Mouse (Mus musculus): ENCODE measurements at regions not wholly inside any gene's neighbourhood (a gene's known extent, or its start where the extent isn't known, plus 50 kb on each side); places are given as distances from the start of the nearest gene placed in this dataset.

- DNase-seq: no peak
These were observed 447.7 kb upstream of the Jag1 start for GRCm38 (mm10) chr2:137564064-137564624.

GRCm38 (mm10) chr2:137560366-137560765 is 443.9 kb upstream of the Jag1 start:
- no peak for DNase-seq

- no peak for DNase-seq
These were observed 437.4 kb upstream of the Jag1 start for GRCm38 (mm10) chr2:137553871-137554270.

- DNase-seq: no peak
These were observed 420.1 kb upstream of the Jag1 start for GRCm38 (mm10) chr2:137536581-137536980.

GRCm38 (mm10) chr2:137516271-137516670 is 399.8 kb upstream of the Jag1 start:
- no peak for DNase-seq

- DNase-seq: no peak
These were observed 398.6 kb upstream of the Jag1 start for GRCm38 (mm10) chr2:137515043-137515442.

GRCm38 (mm10) chr2:137513895-137514506 is 397.6 kb upstream of the Jag1 start:
- no peak for DNase-seq

GRCm38 (mm10) chr2:137510671-137511235 is 394.3 kb upstream of the Jag1 start:
- no peak for DNase-seq

- DNase-seq: no peak
These were observed 384.8 kb upstream of the Jag1 start for GRCm38 (mm10) chr2:137501236-137501635.

- DNase-seq: no peak
These were observed 381.2 kb upstream of the Jag1 start for GRCm38 (mm10) chr2:137497616-137498015.

- DNase-seq: no peak
These were observed 377.2 kb upstream of the Jag1 start for GRCm38 (mm10) chr2:137493600-137493999.

- no peak for DNase-seq
These were observed 372.8 kb upstream of the Jag1 start for GRCm38 (mm10) chr2:137489181-137489682.

- no peak for DNase-seq
These were observed 352.3 kb upstream of the Jag1 start for GRCm38 (mm10) chr2:137468769-137469168.

- DNase-seq: no peak
These were observed 340.8 kb upstream of the Jag1 start for GRCm38 (mm10) chr2:137457061-137457753.

GRCm38 (mm10) chr2:137456436-137456835 is 340.0 kb upstream of the Jag1 start:
- DNase-seq: no peak

- DNase-seq: no peak
These were observed 330.5 kb upstream of the Jag1 start for GRCm38 (mm10) chr2:137446919-137447318.

GRCm38 (mm10) chr2:137437741-137438140 is 321.3 kb upstream of the Jag1 start:
- no peak for DNase-seq

- DNase-seq: no peak
These were observed 319.7 kb upstream of the Jag1 start for GRCm38 (mm10) chr2:137436161-137436560.

GRCm38 (mm10) chr2:137422656-137423055 is 306.2 kb upstream of the Jag1 start:
- DNase-seq: no peak

- DNase-seq: no peak
These were observed 303.2 kb upstream of the Jag1 start for GRCm38 (mm10) chr2:137419678-137420077.

GRCm38 (mm10) chr2:137417691-137418090 is 301.2 kb upstream of the Jag1 start:
- no peak for DNase-seq

- DNase-seq: no peak
These were observed 297.0 kb upstream of the Jag1 start for GRCm38 (mm10) chr2:137413432-137413831.

GRCm38 (mm10) chr2:137409611-137410010 is 293.2 kb upstream of the Jag1 start:
- DNase-seq: no peak

- no peak for DNase-seq
These were observed 291.9 kb upstream of the Jag1 start for GRCm38 (mm10) chr2:137408294-137408693.

Measured in right cerebral cortex, postnatal 4 days (tissue).